Mouse (Mus musculus): ENCODE measurements around the gene Sh2b2. TPM values are rescaled to one million over a fixed set of nuclear protein-coding genes. Genes with fewer than 3 reads are reported as not detected.

The Sh2b2 gene
- 17.4 and 19.9 TPM in 2 replicates for polyA plus RNA-seq (2015; fragmentation: Nextera tagmentation; extraction: Ambion mirVana)

DNA sequence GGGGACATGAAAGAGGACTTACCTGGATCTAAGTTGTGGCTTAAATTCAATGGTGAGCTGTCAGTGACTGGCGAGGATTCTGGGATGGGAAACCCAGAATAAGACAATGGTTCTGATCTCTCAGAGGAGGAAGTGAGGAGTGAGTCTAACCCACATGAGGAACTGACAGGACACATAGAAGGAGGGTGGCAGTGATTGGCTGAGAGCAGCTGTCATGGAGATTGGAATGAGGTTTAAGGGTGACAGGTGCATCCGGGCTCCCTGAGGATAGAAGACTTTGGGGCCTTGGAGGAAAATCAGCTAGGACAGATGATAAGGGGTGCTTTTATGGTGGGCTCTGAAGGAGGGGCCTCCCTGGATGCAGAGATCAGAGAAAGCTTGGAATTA is at the start of gene Sh2b2:
TSS of gene Sh2b2 (minus strand) at position 105 of the 387 bp plus-strand sequence.
- Histone ChIP-seq H3K9ac (peak within 1 kb of the TSS; percentile 87; the same call in 1 of the 2 replicates), H3K4me3 (peak within 1 kb of the TSS; percentile 85), H3K36me3 (ENCODE audit: poor library complexity, severe bottlenecking) (peaks cover 17% of the 10 kb centered on the region), H3K9me3 (replicated peaks) (no peaks in the 10 kb centered on the region), H3K4me2 (peak within 1 kb of the TSS; percentile 91), H3K4me1 (peaks cover 25% of the 10 kb centered on the region), H3K27ac (no peak within 1 kb of the TSS), H3K27me3 (no peaks in the 10 kb centered on the region)
- 87% methylated on average over 2 of the region's 2 CpGs for WGBS
- no peak for ATAC-seq

DNA sequence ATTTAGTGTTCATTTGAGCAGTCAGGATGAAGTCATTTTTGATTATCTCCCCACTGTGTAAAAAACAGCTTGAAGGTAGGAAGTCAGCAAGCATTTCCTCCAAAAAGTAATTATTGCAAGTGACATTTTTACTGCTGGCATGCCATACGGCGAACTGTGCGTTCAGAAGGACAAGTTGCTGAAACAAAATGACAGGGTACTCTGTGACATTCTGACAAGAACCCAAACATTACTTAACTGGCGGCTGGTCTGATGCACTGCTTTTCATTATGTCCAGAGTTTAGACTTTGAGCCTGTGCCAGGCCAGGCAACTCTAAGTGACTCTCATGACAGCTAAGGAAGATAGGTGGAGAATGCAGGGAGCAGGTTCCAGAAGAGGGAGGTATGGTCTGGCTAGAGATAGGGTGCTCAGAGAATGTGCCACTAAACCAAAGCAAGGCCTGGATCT is 46.6 kb upstream of the Sh2b2 start:
- no peaks in the 10 kb centered on the region for H3K27me3 ChIP-seq
- H3K4me1 ChIP-seq: peaks cover 34% of the 10 kb centered on the region
- no peak overlapping the region for H3K9ac ChIP-seq
- peak overlapping the region; percentile 71; the same call in 1 of the 2 replicates for H3K27ac ChIP-seq
- no peak overlapping the region for H3K4me2 ChIP-seq
- H3K36me3 ChIP-seq (ENCODE audit: poor library complexity, severe bottlenecking): peaks cover 48% of the 10 kb centered on the region
- H3K9me3 ChIP-seq (replicated peaks): no peaks in the 10 kb centered on the region
- 72% methylated on average over 4 of the region's 4 CpGs for WGBS
- no peak; the same call in 1 of the 2 replicates for ATAC-seq
- H3K4me3 ChIP-seq: no peak overlapping the region

DNA sequence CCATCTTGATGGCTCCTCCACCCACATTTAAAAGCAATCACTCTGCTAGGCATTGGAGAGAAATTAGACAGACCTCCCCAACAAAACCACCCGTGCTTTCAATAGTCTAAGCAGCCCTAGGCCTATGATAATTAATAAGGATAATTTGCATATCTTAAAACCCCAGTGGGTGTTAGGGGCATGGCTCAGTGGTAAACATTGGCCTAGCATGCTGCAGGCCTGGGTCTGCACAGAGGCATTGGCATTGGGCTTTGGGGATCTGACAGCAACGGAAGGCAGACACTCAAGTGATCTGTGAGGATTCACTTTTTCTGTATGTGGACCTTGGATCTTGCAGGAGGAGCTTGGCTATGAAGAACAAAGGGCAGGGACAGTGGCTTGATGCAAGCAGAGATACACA is 46.0 kb upstream of the Sh2b2 start:
- no peak overlapping the region for H3K9ac ChIP-seq
- peak overlapping the region; percentile 71 for H3K27ac ChIP-seq
- peaks cover 53% of the 10 kb centered on the region for H3K36me3 ChIP-seq (ENCODE audit: poor library complexity, severe bottlenecking)
- 53% methylated on average over 2 of the region's 2 CpGs for WGBS
- ATAC-seq: 0 out of 2 replicates have a peak, but pooled peaks have one; percentile 27
- H3K4me3 ChIP-seq: no peak overlapping the region
- no peaks in the 10 kb centered on the region for H3K9me3 ChIP-seq (replicated peaks)
- H3K4me2 ChIP-seq: no peak overlapping the region
- no peaks in the 10 kb centered on the region for H3K27me3 ChIP-seq
- peaks cover 28% of the 10 kb centered on the region for H3K4me1 ChIP-seq

DNA sequence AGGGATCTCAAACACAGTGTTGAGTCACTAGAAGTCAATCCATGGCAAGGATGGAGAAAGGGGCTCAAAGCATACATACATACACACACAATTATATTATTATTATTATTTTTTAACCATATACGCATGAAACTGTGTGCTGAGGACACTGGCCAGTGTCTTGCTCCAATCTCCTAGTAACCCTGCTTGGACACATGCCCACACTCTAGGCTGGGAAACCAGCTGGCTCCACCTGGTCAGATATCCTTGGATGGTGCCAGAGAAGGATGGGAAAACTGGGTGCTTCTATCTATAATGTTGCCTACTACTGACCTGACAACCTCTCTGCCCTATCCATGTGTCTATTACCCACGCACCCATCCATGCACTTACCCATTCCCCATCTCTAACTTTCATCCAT is 45.2 kb upstream of the Sh2b2 start:
- Histone ChIP-seq H3K27me3 (no peaks in the 10 kb centered on the region), H3K9me3 (replicated peaks) (no peaks in the 10 kb centered on the region), H3K9ac (no peak overlapping the region), H3K27ac (no peak overlapping the region), H3K4me1 (peaks cover 20% of the 10 kb centered on the region), H3K36me3 (ENCODE audit: poor library complexity, severe bottlenecking) (peaks cover 57% of the 10 kb centered on the region), H3K4me3 (no peak overlapping the region), H3K4me2 (no peak overlapping the region)
- no peak for ATAC-seq
- 97% methylated on average over 2 of the region's 2 CpGs for WGBS

DNA sequence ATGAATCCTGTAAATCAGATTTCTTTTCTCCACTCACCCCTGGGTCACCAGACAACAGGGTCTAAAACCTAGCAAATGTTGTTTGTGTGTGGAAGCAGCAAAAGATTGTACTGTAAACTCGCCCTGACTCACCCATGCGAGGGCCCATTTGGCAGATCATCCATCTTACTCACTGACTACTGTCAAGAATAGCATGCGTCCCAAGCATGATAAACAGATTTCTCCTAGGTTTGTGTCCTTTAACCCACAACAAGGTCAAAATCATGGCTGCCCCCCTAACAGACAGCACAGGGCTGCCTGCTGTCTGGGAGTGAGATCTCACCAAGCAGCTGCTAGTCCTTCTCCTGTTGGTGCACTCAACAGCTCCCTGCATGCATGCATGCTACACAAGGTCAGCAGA is 43.4 kb upstream of the Sh2b2 start:
- Histone ChIP-seq H3K36me3 (ENCODE audit: poor library complexity, severe bottlenecking) (peaks cover 63% of the 10 kb centered on the region), H3K9me3 (replicated peaks) (no peaks in the 10 kb centered on the region), H3K4me1 (peaks cover 15% of the 10 kb centered on the region), H3K27me3 (no peaks in the 10 kb centered on the region), H3K4me2 (no peak overlapping the region), H3K27ac (no peak overlapping the region), H3K4me3 (no peak overlapping the region), H3K9ac (no peak overlapping the region)
- WGBS: 86% methylated on average over 3 of the region's 3 CpGs
- no peak for ATAC-seq

DNA sequence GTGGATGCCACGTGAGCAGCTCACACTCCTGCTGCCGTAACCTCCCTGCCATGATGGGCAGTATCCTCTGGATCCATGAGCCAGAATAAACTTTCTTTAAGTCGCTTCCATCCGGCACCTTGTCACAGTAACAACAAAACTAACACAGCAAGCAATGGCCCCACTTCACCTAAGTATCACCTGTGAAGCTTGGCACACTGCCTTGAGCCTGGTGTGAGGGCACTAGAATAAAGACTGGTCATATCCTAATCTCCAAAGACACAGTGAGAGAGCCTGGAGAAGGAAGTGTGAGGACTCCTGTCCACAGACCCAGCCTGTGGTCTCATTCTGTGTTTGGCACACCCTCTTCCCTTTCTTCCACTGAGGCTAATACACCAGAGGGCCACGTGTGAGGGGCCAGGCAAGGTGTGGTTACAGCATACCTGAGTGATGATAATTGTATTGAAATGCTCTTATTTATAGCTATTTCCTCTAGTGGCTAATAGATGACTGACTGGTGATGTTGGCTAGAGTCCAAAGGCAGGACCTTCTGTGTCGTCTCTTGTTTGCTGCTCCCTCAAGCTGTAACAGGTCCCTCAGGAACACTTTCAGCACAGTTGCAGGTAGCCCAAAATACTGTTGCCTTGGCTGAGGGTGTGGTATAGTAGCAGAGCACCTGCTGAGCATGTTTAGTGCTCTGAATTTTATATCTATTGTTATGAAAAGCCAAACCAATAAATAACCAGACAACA is 42.2 kb upstream of the Sh2b2 start:
- Histone ChIP-seq H3K4me2 (no peak overlapping the region), H3K4me3 (no peak overlapping the region), H3K4me1 (peaks cover 14% of the 10 kb centered on the region), H3K27me3 (no peaks in the 10 kb centered on the region), H3K9ac (no peak overlapping the region), H3K9me3 (replicated peaks) (no peaks in the 10 kb centered on the region), H3K36me3 (ENCODE audit: poor library complexity, severe bottlenecking) (peaks cover 71% of the 10 kb centered on the region), H3K27ac (no peak overlapping the region)
- ATAC-seq: no peak
- 82% methylated on average over 6 of the region's 6 CpGs for WGBS

DNA sequence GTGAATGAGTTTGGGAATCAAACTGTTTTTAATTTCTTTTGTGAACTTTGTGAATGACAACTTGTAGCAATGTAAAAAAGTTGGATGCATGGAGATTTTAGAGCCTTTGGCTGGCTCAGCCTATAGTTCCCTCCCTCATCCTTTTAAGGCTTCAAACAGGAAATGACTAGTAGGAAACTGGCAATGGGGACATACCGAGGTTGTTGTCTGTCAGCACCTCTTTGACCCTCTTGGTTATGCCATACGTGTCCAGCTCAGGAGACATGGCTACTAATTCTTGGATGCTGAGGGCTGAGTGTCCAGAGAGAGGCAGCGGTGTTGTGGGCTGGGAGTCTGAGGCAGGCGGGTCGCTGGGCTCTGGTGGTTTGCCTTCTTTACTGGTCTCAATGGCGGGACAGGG is 40.2 kb upstream of the Sh2b2 start:
- WGBS: 92% methylated on average over 6 of the region's 6 CpGs
- H3K4me3 ChIP-seq: no peak overlapping the region
- H3K4me1 ChIP-seq: no peaks in the 10 kb centered on the region
- no peaks in the 10 kb centered on the region for H3K9me3 ChIP-seq (replicated peaks)
- H3K9ac ChIP-seq: no peak overlapping the region
- peaks cover 85% of the 10 kb centered on the region for H3K36me3 ChIP-seq (ENCODE audit: poor library complexity, severe bottlenecking)
- H3K27me3 ChIP-seq: no peaks in the 10 kb centered on the region
- no peak overlapping the region for H3K27ac ChIP-seq
- ATAC-seq: no peak
- H3K4me2 ChIP-seq: no peak overlapping the region

DNA sequence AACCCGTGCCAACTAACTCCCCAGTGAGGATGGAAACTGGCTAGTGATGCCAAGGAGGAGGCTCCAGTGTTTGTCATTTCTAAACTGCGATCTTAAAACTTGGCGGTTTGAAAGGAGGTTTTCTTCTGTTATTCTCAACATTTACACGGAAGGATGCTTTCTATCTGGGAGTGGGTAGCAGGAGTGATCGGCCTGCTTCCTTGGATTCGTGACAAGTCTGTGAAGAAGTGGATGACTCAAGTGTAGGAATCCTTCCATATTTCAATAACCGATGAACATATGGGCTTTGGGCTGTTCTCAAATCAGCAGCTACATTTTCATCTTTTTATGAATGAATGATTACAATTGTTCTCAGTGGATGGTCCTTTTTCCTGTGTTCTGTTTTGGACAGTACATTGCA is 38.8 kb upstream of the Sh2b2 start:
- no peak overlapping the region for H3K27ac ChIP-seq
- ATAC-seq: no peak
- peaks cover 86% of the 10 kb centered on the region for H3K36me3 ChIP-seq (ENCODE audit: poor library complexity, severe bottlenecking)
- no peak overlapping the region for H3K9ac ChIP-seq
- H3K27me3 ChIP-seq: no peaks in the 10 kb centered on the region
- no peaks in the 10 kb centered on the region for H3K4me1 ChIP-seq
- no peak overlapping the region for H3K4me3 ChIP-seq
- WGBS: 90% methylated on average over 7 of the region's 7 CpGs
- H3K4me2 ChIP-seq: no peak overlapping the region
- H3K9me3 ChIP-seq (replicated peaks): no peaks in the 10 kb centered on the region

DNA sequence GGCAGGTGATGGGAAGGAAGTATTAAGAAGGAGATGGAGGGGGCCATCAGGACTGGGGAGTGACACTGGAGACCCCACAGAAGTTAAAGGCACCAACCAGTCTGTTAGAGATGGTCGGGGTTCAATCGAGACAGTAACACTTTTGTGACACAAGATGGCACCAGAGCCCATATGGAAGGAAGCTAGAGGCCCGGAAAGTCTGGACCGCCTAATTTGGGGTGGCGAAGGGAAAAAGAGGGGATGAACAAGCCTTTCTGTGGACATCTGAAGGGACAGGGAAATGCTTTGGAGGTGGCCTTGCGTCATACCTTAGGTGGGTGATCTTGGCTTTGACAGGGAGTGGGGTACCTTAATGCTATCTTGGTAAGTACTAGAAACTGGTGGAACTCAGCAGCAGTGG is 35.0 kb upstream of the Sh2b2 start:
- 60% methylated on average over 6 of the region's 6 CpGs for WGBS

DNA sequence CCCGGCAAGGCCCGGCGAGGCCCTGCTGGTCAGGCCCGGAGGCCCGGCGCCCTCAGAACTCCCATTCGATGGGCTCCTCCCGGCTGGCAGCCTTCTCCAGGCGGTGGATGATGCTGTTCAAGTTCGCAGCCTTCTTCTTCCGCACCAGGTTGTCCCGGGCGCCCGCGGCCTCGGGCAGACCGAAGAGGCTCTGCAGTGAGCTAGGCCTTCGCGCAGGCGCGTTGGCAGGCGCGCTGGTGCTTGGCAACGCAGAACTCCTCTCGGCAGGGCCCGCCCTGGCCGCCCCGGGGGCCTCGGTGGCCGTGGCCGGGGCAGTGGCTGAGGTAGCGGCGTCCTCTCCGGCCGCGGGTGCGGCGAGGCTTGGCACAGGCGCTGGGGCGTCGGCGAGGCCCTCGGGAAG is 28.4 kb upstream of the Sh2b2 start:
- no peak overlapping the region for H3K4me3 ChIP-seq
- ATAC-seq: no peak
- no peaks in the 10 kb centered on the region for H3K27me3 ChIP-seq
- no peaks in the 10 kb centered on the region for H3K4me1 ChIP-seq
- H3K27ac ChIP-seq: no peak overlapping the region
- WGBS: 89% methylated on average over 43 of the region's 43 CpGs
- no peak overlapping the region for H3K9ac ChIP-seq
- peaks cover 73% of the 10 kb centered on the region for H3K36me3 ChIP-seq (ENCODE audit: poor library complexity, severe bottlenecking)
- no peak overlapping the region for H3K4me2 ChIP-seq
- H3K9me3 ChIP-seq (replicated peaks): no peaks in the 10 kb centered on the region

More for the DNA sequence above, 35.0 kb upstream of the Sh2b2 start:
- Histone ChIP-seq H3K27ac (no peak overlapping the region), H3K4me1 (no peaks in the 10 kb centered on the region), H3K4me3 (no peak overlapping the region), H3K9me3 (replicated peaks) (no peaks in the 10 kb centered on the region), H3K4me2 (no peak overlapping the region), H3K36me3 (ENCODE audit: poor library complexity, severe bottlenecking) (peaks cover 97% of the 10 kb centered on the region), H3K9ac (no peak overlapping the region), H3K27me3 (no peaks in the 10 kb centered on the region)
- ATAC-seq: no peak

DNA sequence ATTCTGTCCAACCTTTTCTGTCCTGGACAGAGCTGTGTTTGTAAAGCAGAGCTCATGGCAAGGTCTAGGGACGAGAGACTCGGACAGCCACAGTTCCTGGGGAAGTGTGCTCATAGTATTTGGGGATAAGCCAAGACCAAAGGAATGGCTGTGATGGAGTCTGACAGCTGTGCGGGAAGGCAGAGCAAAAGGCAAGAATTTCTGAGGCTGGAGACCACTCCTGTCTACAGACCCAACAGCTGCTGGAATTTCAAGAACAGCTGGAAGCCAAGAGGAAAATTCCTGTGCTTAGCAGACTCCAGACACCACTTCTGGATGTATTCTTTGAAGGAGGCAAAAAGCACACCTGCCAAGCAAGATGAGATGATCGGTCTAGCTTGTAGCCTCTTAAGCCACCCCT is 23.6 kb upstream of the Sh2b2 start:
- H3K4me3 ChIP-seq: no peak overlapping the region
- H3K9me3 ChIP-seq (replicated peaks): no peaks in the 10 kb centered on the region
- WGBS: 84% methylated on average over 4 of the region's 4 CpGs

DNA sequence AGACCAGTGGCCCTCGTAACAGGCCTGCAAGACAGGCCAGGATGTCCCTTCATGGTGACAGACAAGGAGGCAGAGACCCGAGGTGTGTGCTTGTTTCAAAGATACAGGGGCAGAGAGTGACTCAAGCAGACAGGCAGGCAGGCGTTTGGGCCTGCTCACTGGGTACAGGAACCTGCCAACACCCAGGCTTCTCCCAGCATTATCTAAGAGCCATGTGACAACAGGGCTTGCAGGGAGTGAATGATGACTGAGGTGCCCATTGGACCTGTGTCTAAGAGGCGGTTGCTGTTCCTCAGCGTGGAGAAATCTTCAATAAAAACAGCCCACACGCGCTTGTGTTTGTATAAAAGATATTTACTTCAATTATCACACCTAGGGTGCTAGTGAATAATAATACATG is 19.7 kb upstream of the Sh2b2 start:
- no peak for ATAC-seq
- WGBS: 87% methylated on average over 7 of the region's 7 CpGs

More for the DNA sequence above, 23.6 kb upstream of the Sh2b2 start:
- no peak overlapping the region for H3K4me2 ChIP-seq
- H3K27me3 ChIP-seq: no peaks in the 10 kb centered on the region
- H3K36me3 ChIP-seq (ENCODE audit: poor library complexity, severe bottlenecking): peaks cover 25% of the 10 kb centered on the region
- no peak overlapping the region for H3K27ac ChIP-seq
- ATAC-seq: no peak
- no peak overlapping the region for H3K9ac ChIP-seq
- no peaks in the 10 kb centered on the region for H3K4me1 ChIP-seq

DNA sequence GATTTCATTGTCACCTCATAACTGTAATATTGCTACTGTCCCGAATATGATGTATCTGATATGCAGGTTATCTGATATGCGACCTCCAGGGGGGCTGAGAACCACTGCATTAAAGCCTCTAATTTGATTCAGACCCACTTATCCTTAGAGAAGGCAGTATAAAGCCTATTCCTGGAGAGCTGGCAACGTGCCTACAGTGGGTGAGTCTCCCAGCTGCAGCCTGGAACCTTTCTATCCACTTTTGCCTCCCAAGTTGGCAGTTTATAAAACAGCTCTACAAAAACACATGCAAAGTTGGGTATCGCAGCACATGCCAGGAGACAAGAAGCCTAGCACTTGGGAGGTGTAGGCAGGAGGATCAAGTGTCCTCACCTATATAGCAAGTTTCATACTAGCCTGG is 17.0 kb upstream of the Sh2b2 start:
- Histone ChIP-seq H3K4me2 (no peak overlapping the region), H3K9ac (no peak overlapping the region), H3K4me3 (no peak overlapping the region), H3K27me3 (no peaks in the 10 kb centered on the region), H3K36me3 (ENCODE audit: poor library complexity, severe bottlenecking) (peaks cover 4% of the 10 kb centered on the region; the same call in 1 of the 2 replicates), H3K9me3 (replicated peaks) (no peaks in the 10 kb centered on the region), H3K27ac (no peak overlapping the region), H3K4me1 (no peaks in the 10 kb centered on the region)
- 83% methylated on average over 4 of the region's 4 CpGs for WGBS
- ATAC-seq: no peak

More for the DNA sequence above, 19.7 kb upstream of the Sh2b2 start:
- H3K4me2 ChIP-seq: no peak overlapping the region
- H3K9me3 ChIP-seq (replicated peaks): no peaks in the 10 kb centered on the region
- H3K9ac ChIP-seq: no peak overlapping the region
- H3K4me3 ChIP-seq: no peak overlapping the region
- H3K4me1 ChIP-seq: no peaks in the 10 kb centered on the region
- H3K36me3 ChIP-seq (ENCODE audit: poor library complexity, severe bottlenecking): 0 out of 2 replicates have a peak, but pooled peaks cover under 1% of the 10 kb centered on the region
- H3K27me3 ChIP-seq: no peaks in the 10 kb centered on the region
- H3K27ac ChIP-seq: no peak overlapping the region
